Mouse (Mus musculus) right cerebral cortex, adult 2 months (tissue): Measurements from ENCODE around the gene Fam184b.

Source experiments
- DNase-seq, 2 experiments: peaks; one replicate each; pipeline ENCODE4 v3.0.0; 2021 to 2022; ENCODE audit warnings: low spot score in 2 of 2

Fam184b gene

GRCm38 (mm10) chr5:45595363-45596039, 43.9 kb downstream of the Fam184b start:
- peak; percentile 8 to 22 for DNase-seq

- no peak for DNase-seq
Measured at GRCm38 (mm10) chr5:45593276-45593675, 46.1 kb downstream of the Fam184b start.

GRCm38 (mm10) chr5:45590094-45590493, 49.3 kb downstream of the Fam184b start:
- DNase-seq = peak; percentile 20 to 34

GRCm38 (mm10) chr5:45584601-45585000, 54.8 kb downstream of the Fam184b start:
- DNase-seq = no peak

- no peak for DNase-seq
Measured at GRCm38 (mm10) chr5:45580279-45580678, 59.1 kb downstream of the Fam184b start.

- no peak for DNase-seq
Measured at GRCm38 (mm10) chr5:45577376-45577775, 62.0 kb downstream of the Fam184b start.

- no peak for DNase-seq
Measured at GRCm38 (mm10) chr5:45576716-45577115, 62.7 kb downstream of the Fam184b start.

- DNase-seq = no peak
Measured at GRCm38 (mm10) chr5:45572816-45573215, 66.6 kb downstream of the Fam184b start.

- no peak for DNase-seq
Measured at GRCm38 (mm10) chr5:45565829-45566228, 73.6 kb downstream of the Fam184b start.

GRCm38 (mm10) chr5:45564054-45564453, 75.4 kb downstream of the Fam184b start:
- peak; percentile 10 to 12 for DNase-seq

GRCm38 (mm10) chr5:45549586-45549985, 89.8 kb downstream of the Fam184b start:
- no peak for DNase-seq

GRCm38 (mm10) chr5:45543374-45543773, 96.0 kb downstream of the Fam184b start:
- no peak for DNase-seq

- no peak for DNase-seq
Measured at GRCm38 (mm10) chr5:45539502-45539901, 99.9 kb downstream of the Fam184b start.

GRCm38 (mm10) chr5:45535177-45535576, 104.2 kb downstream of the Fam184b start:
- no peak for DNase-seq

- DNase-seq = peak; percentile 70 to 78
Measured at GRCm38 (mm10) chr5:45534319-45535098, 104.9 kb downstream of the Fam184b start.

GRCm38 (mm10) chr5:45529696-45530095, 109.7 kb downstream of the Fam184b start:
- no peak for DNase-seq

GRCm38 (mm10) chr5:45526338-45526737, 113.1 kb downstream of the Fam184b start:
- no peak for DNase-seq

- no peak for DNase-seq
Measured at GRCm38 (mm10) chr5:45525101-45525500, 114.3 kb downstream of the Fam184b start.

- no peak for DNase-seq
Measured at GRCm38 (mm10) chr5:45521601-45522000, 117.8 kb downstream of the Fam184b start.

GRCm38 (mm10) chr5:45520809-45521110, 118.7 kb downstream of the Fam184b start:
- DNase-seq = no peak

GRCm38 (mm10) chr5:45519960-45520808, 119.2 kb downstream of the Fam184b start, which contains the start of gene Med28:
TSS of gene Med28 (plus strand) at chr5:45520229.
- DNase-seq = peak; percentile 95 to 96

GRCm38 (mm10) chr5:45515151-45515743, 124.2 kb downstream of the Fam184b start:
- DNase-seq = no peak
